ENCODE assay signal across 19 mouse cellular contexts in the genomic region with DNA sequence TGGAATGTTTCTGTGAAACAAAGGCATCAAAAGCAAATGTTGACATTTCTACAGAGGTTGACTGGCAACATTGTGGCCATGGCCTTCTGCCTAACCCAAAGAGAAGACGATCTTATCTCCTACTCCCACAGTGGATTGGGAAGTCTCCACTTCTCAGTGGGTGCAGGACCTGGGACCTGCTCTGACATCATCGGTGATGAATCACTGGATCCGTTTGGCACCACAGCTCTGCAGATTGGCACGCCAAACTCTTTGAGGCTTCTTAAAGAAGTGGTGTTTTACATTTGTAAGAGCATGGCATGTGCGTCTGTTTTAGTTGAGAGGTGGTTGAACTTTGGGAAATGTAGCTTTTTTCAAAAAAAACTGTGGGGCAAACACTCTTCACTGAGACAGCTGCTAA. TPM values are rescaled to one million over a fixed set of nuclear protein-coding genes. Genes with fewer than 3 reads are reported as not detected.
A peak's percentile ranks its signal among the peaks of the same experiment; 100 is the strongest.
DNase-seq lines count a peak whose midpoint lies in the region.
"Had no signal": no experiment of that assay in that cellular context is flagged by ENCODE, and none has a peak within 500 bp of the region (broad histone marks: within the 10 kb centered on the region; RNA-seq: fewer than 3 reads in every experiment).

No protein-coding gene starts in this region.

- peak; percentile 15 to 74 for DNase-seq in adrenal gland, adult (ENCODE audit: inconsistent age in 2 of 2, low spot score in 1 of 2)
- no peak for DNase-seq in adrenal gland, postnatal 25 days
- peak; percentile 8 for DNase-seq in ovary, adult 18-20 months (ENCODE audit: low spot score)
- no peak for DNase-seq in ovary, postnatal 10 days (ENCODE audit: low spot score)
- peak; percentile 20 for DNase-seq in adrenal gland, adult 8-10 months
- DNase-seq in adrenal gland, postnatal 36 days: peak; percentile 31 to 42
- DNase-seq in gastrocnemius, postnatal 36 days: no peak
- DNase-seq in adipocyte (ENCODE audit: low spot score): no peak
- DNase-seq: B cell, adult 2 months; cerebellum, adult 11-12 months; cerebellum, adult 8-10 months; cerebellum, postnatal 10 days; cerebellum, postnatal 36 days; embryo, embryonic 11 days; gastrocnemius, postnatal 10 days; heart, adult 18-20 months; heart, postnatal 14 days; heart, postnatal 4 days; kidney, adult 8-10 months had no signal

- intact Hi-C loops in gastrocnemius, postnatal 36 days (cut with DNase I): no loop called here

RNA-seq across cellular contexts. Expression of a gene that starts 23.8 kb away (rescaled TPM):
- total RNA-seq in adrenal gland, postnatal 25 days (2021): 16.0 and 23.3 TPM in 2 replicates
- 10 to 100 TPM; 14.9 to 52.2 (median 24.9) TPM for total RNA-seq in adrenal gland, adult 8-10 months (2022)
- total RNA-seq in adrenal gland, postnatal 36 days (2021): 10 to 100 TPM; 16.1 to 23.0 TPM
- total RNA-seq in gastrocnemius, postnatal 36 days (2021): 10 to 100 TPM in 1 of 2 experiments, 1 to 10 TPM in 1; 5.6 to 10.0 TPM

Comparison
In these comparisons a context has a peak if more than half of its experiments do, and no peak if none do; other contexts are left out.
1. DNase-seq: peak in adrenal gland, adult (2 of 2), ovary, adult 18-20 months (single experiment), adrenal gland, adult 8-10 months (single experiment) and adrenal gland, postnatal 36 days (2 of 2); none in adrenal gland, postnatal 25 days (single experiment), ovary, postnatal 10 days (single experiment), gastrocnemius, postnatal 36 days (0 of 2) and adipocyte (single experiment).